Mouse (Mus musculus) urinary bladder, postnatal 10 days (tissue): Measurements from ENCODE around the gene Bahcc1.
A peak's percentile ranks its signal among the peaks of the same experiment; 100 is the strongest.

Experiments
- DNase-seq: peaks from one replicate; pipeline ENCODE4 v3.0.0; 2022; ENCODE audit warnings: low spot score

Gene Bahcc1

GRCm38 (mm10) chr11:120261416-120262355 is 28.9 kb downstream of the Bahcc1 start:
- DNase-seq: peak; percentile 80

DNA sequence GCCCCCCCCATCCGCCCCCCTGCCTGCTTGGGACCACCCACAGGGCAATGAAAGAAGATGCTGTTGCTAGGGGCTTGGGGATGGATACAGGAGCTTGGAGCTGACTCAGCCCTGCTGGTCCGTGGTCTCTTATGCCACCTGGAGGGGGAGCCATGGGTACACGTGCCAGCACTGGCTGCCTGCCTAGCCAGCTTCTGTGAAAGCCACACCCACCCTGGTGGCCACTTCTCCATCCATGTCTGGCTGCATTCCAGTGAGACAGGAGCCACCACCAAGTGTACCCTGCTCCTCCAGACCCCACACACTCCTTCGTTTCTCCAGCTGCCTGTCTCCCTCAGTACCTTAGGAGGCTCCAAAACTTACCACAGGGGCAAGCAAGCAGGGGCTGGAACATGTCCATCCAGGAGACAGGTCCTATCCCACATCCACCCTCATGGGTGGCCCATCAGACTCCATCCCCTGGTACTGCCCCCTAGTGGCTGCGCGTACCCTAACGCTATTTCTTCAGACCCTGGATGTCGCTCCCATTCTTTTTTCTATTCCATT is 29.7 kb downstream of the Bahcc1 start:
- DNase-seq: no peak

DNA sequence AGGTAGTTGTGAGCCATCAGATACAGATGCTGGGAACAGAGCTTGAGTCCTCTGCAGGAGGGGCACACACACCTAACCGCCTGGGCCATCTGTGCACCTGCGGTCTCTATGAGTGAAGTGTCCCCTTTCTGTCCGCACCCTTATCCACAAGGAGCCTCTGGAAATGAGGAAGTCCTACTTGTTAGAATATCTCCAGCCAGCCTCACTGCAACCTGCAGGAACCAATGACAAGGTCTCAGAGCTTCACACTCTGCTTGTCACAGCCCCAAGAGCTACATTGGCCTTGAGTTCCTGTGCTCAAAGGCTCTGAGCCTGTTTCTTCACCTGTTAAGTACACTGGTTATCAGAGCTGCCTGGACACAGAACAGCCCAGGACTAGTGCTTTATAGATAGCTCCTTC is 30.4 kb downstream of the Bahcc1 start:
- DNase-seq: no peak

DNA sequence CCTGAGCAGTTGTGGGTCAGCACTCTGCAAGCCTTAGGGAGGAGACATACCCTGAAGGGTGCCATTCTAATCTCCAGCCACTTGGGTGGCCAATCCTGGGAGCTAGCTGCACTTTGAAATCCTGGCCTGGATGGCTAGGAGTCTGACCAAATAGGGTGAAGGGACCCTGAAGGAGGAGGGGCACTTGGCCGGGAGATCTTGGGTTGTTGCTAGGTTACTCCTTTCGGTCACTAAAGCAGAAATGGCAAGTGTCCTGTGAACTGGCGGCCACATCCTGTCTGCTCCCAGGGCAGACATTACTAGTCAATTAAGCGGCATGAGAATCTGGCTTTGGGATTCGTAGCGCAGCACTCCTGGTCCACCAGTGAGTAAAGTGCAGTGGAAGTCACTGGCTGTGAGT is 31.3 kb downstream of the Bahcc1 start:
- DNase-seq: no peak

DNA sequence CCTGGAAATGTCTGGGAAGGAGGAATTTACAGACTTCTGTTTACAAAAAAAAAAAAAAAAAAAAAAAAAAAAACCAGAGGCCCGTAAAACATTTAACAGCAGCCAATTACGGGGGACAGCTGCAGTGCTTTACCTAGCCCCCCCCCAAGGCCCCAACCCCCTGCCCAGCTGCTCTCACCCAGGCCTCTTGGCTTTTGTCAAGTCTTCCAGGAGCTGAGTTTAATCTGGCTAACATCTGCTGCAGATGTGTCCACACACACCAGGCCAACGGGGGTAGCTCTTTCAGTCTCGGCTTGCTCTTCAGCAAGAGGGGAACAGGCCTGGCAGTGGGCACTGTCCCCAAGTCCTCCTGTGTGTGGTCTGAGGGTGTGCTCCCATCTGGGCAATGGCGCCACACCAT is 32.7 kb downstream of the Bahcc1 start:
- DNase-seq: no peak

DNA sequence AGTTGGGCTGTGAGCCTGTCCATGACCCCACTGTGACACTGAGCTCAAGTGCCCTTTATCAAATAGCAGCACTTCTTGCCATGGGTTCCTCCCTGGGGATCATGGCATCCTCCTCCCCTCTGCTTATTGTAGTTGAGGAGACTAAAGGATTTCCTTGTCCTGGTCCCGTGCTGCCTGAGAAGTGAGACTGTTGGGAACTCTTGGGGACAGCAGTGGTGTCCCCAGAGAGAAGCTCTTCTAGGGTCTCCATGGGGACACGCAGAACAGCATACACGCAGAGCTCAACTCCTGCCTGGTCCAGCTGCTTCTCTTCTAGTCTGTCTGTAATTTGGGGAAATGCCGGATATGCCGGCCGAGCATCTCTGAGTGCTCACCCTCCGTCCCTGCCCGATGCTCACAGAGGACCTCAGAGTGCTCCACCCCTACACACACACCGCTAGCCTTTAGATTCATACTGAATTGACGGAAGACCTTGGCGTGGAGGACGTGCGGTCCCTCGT is 33.6 kb downstream of the Bahcc1 start:
- DNase-seq: no peak

DNA sequence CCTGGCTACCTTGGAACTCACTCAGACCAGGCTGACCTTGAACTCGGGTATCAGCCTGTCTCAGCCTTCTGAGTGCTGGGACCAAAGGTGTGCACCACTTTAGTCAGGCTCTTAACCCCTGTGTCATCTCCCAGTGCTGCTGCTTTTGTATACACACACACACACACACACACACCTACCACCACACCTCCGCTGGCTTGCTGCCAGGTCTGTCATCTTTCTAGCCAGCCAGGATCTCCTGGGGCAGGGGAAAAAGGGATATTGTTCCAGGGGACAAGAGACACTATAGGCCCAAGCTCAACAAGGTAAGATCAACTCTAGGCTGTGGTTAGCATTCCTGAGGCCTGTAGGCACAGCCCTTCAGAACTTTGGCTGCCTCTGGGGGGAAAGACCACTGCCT is 34.5 kb downstream of the Bahcc1 start:
- no peak for DNase-seq

DNA sequence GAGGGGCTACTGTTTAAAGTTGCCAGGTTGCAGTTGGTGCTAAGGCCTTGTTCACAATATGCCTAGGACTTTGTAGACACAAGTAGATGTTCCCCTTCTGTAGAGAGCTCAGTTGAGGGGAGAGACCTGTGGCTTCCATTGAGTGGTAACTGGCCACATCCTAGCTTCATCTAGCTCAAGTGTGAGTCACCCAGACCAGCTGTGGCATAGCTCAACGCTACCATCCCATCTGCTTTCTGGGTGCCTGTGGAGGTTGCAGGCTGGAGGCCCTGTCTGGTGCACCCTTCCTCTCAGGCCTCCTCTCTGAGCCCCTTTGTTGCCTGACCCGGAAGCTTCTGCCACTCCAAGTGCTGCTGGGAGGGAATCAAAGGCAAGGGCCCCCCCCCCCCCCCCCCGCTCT is 34.9 kb downstream of the Bahcc1 start:
- no peak for DNase-seq

GRCm38 (mm10) chr11:120268195-120268967 is 35.6 kb downstream of the Bahcc1 start:
- no peak for DNase-seq

- DNase-seq: no peak
Observed at GRCm38 (mm10) chr11:120269007-120269406, 36.3 kb downstream of the Bahcc1 start.

DNA sequence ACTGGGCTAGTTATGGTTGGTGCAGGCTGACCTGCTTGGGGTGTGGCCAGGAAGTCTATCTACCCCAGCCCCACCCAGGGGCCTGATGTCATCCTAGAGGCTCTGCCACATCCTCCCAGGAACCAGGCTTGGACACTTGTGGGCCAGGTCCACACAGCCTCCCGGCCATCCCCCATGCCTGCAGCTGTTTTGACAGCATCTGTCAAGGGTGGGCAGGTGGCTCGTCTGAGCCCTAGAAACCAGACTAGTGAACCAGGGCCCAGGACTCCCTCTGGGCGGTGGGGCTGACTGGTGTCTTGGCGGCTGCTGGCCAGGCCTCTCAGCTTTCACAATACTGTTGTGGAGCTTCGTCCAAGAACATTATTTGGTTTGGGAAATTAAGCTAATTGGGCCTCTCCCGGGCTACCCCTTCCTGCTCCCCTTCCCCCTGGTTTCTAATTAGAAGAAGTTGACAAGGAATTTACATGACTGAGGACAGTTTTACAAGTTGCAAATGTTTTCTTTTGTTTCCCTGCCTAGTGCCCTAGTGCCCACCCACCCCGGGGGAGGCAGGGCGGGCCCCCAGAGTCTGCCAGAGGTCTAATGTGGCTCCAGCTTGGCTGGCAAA is 36.9 kb downstream of the Bahcc1 start:
- no peak for DNase-seq

DNA sequence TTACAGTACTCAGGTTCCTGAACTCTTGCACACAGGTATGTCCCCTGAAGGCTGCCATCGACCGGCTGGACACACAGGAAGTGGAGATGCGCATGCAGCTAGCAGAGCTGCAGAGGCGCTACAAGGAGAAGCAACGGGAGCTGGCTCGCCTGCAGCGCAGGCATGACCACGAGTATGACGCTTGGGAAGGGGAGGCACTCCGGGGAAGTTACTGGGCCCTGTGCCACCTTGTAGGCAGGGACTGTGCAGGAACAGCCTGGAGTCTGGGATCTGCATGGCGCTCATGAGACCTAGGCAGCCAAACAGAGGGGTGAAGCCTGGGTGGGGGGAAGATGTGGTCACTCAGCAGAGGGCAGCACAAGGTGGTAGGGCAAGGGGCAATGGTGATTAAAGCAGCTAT is 46.6 kb downstream of the Bahcc1 start:
- no peak for DNase-seq

GRCm38 (mm10) chr11:120280281-120280773 is 47.6 kb downstream of the Bahcc1 start:
- no peak for DNase-seq

GRCm38 (mm10) chr11:120280774-120281173 is 48.0 kb downstream of the Bahcc1 start:
- no peak for DNase-seq

GRCm38 (mm10) chr11:120281197-120281596 is 48.5 kb downstream of the Bahcc1 start:
- DNase-seq: no peak

DNA sequence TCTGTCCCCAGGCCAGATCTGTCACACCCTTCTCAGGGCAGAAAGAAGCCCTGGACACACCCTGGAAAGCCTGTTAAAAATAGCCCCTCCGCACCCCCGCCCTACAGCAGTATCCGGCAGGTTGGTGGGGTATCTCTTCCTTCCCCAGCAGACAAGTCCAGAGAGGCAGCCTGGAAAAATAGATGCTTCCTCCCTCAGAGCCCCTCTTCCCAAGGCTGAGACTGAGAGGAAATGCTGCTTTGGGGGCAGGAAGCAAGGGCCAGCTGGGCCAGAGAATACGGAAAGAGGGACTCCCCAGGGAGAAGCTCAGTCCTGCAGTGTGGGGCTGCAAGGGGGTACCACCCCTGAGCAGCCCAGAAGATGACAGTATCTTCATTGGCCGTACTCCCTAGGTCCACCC is 50.8 kb downstream of the Bahcc1 start:
- no peak for DNase-seq

- no peak for DNase-seq
Observed at GRCm38 (mm10) chr11:120289644-120290043, 56.9 kb downstream of the Bahcc1 start.

GRCm38 (mm10) chr11:120290266-120290665 is 57.5 kb downstream of the Bahcc1 start:
- no peak for DNase-seq

GRCm38 (mm10) chr11:120293714-120294113 is 61.0 kb downstream of the Bahcc1 start:
- no peak for DNase-seq

- DNase-seq: no peak
Observed at GRCm38 (mm10) chr11:120296305-120297144, 63.8 kb downstream of the Bahcc1 start.

GRCm38 (mm10) chr11:120297767-120298166 is 65.0 kb downstream of the Bahcc1 start:
- DNase-seq: no peak
